Mouse (Mus musculus) embryonic fibroblast, embryonic 13.5 days (primary cell): ENCODE results near the gene Sim2. TPM values are rescaled to one million over a fixed set of nuclear protein-coding genes. Genes with fewer than 3 reads are reported as not detected.

Experiments
- H3K27ac ChIP-seq: 2 replicates; pipeline ENCODE4 v1.5.1; 2012; ENCODE audit warnings: low read length, control low read depth, inconsistent platforms; ENCODE audit not compliant: insufficient read depth
- H3K4me1 ChIP-seq: 2 replicates; pipeline ENCODE4 v1.6.1; 2011; ENCODE audit warnings: low read length; ENCODE audit not compliant: control insufficient read depth, insufficient read depth
- H3K4me3 ChIP-seq: 2 replicates; pipeline ENCODE4 v1.5.1; 2011; ENCODE audit warnings: mild to moderate bottlenecking, control low read depth, low read length; ENCODE audit not compliant: insufficient read depth
- CTCF ChIP-seq: IDR thresholded peaks from 2 replicates; pipeline ENCODE4 v1.5.1; 2011; ENCODE audit warnings: mild to moderate bottlenecking, control low read depth, low read length, moderate library complexity, borderline replicate concordance; ENCODE audit not compliant: insufficient read depth
- POLR2A ChIP-seq: IDR thresholded peaks from 2 replicates; pipeline ENCODE4 v1.6.1; 2011; ENCODE audit warnings: low read depth, mild to moderate bottlenecking, control low read depth, low read length, moderate library complexity
- polyA plus RNA-seq: library from polyadenylated mRNA; stranded (reverse); fragments of >200 nt; gene quantifications from 2 replicates; pipeline ENCODE4 v1.2.4, GENCODE M21; 2011; ENCODE audit warnings: low read depth; ENCODE audit not compliant: missing spikeins, insufficient read length

Sim2 gene
- polyA plus RNA-seq, 1 experiment: 6.9 TPM

DNA sequence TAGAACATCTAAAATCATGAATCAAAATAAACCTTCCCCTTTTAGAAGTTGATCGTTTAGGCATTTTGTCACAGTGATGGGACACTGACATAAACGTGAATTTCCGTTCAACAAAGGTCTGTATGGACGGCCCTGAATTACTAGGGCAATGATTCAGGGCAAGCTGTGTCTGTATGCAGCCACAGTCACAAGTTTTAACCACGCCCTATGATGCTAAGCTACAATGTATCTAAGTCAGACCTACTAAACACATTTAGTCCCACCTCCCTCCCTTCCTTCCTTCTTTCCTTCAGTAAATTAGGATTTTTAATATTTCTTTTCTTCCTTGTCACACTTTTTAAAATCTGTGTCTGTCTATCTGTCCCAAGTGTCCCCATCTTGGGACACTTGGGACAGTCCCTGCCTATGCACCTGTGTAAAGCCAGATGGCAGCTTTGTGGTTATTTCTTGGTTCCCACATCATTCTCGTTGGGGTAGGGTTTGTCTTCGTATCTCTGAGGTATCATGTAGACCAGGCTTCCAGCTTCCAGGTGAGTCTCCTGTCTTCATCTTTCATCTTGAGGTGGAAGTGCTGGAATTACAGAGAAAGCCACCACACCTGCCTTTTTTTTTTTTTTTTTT, 90.7 kb downstream of the Sim2 start:
- TF ChIP-seq CTCF (no peak), POLR2A (no peak)
- H3K4me3 ChIP-seq: no peak overlapping the region
- no peak overlapping the region for H3K27ac ChIP-seq
- H3K4me1 ChIP-seq: no peaks in the 10 kb centered on the region

Other genes with a start within 250 kb of the Sim2 start
- gene Chaf1b, start 201.0 kb upstream of the Sim2 start, polyA plus RNA-seq: 15.0 and 19.3 TPM in 2 replicates
- gene Cldn14, start 76.1 kb upstream of the Sim2 start, polyA plus RNA-seq: not detected in 2 replicates
- 6.6 and 7.0 TPM in 2 replicates for gene Hlcs, start 228.6 kb downstream of the Sim2 start, polyA plus RNA-seq
- 0.46 TPM in 1 of 2 replicates, not detected in the other for gene Ripply3, start 243.5 kb downstream of the Sim2 start, polyA plus RNA-seq